Mouse (Mus musculus) ES-E14 (cell line): ENCODE data around the gene Cacnb4.

Experiments
- CHD2 ChIP-seq: IDR thresholded peaks from 2 replicates; pipeline ENCODE4 v1.6.1; 2014; ENCODE audit warnings: mild to moderate bottlenecking, low read depth, low read length, inconsistent platforms
- HCFC1 ChIP-seq: IDR thresholded peaks from 2 replicates; pipeline ENCODE4 v1.6.1; 2012; ENCODE audit warnings: low read length, inconsistent platforms, borderline replicate concordance; ENCODE audit not compliant: insufficient read depth
- MAFK ChIP-seq: IDR thresholded peaks from 2 replicates; pipeline ENCODE4 v1.6.1; 2014; ENCODE audit warnings: mild to moderate bottlenecking, low read depth, low read length, inconsistent platforms; ENCODE audit not compliant: insufficient read depth
- ZC3H11A ChIP-seq: IDR thresholded peaks from 2 replicates; pipeline ENCODE4 v1.6.1; 2012; ENCODE audit warnings: low read depth, mild to moderate bottlenecking, inconsistent platforms, low read length, borderline replicate concordance
- ZNF384 ChIP-seq: IDR thresholded peaks from 2 replicates; pipeline ENCODE4 v1.6.1; 2012; ENCODE audit warnings: low read depth, low read length, inconsistent platforms

DNA sequence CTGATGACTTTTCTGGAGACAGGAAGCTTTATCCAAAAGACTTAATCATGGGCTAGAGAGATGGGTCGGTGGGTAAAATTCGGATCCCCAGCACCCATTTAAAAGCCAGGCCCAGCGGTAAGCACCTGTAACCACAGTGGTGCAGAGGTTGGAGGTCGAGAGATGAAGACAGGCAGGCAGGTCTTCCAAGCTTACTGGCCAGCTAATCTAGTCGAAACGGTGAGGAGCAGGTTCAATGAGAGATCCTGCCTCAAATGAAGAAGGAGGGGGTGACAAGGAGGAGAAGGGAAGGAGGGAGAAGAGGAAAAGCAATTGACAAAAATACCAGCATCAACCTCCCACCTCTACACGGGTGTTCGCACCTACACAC is 72.0 kb downstream of the Cacnb4 start:
- TF ChIP-seq ZNF384 (no peak), ZC3H11A (no peak), MAFK (no peak), HCFC1 (no peak), CHD2 (no peak)
